15 mouse cellular contexts compared by ENCODE assay signal in genomic region chr13:39904264-39904663, GRCm38 (mm10).
DNase-seq lines count a peak whose midpoint lies in the region; ATAC-seq lines count a peak whose summit lies in the region.
"Had no signal": no experiment of that assay in that cellular context is flagged by ENCODE, and none has a peak within 500 bp of the region (broad histone marks: within the 10 kb centered on the region; RNA-seq: fewer than 3 reads in every experiment).

No protein-coding gene starts in this region.

- DNase-seq in frontal cortex, adult 2 months (ENCODE audit: extremely low spot score in 1 of 2, low spot score in 1 of 2): peak; percentile 11 to 48
- DNase-seq in frontal cortex, postnatal 25 days (ENCODE audit: low spot score in 2 of 2): no peak
- peak; percentile 18 for DNase-seq in 3T3-L1 (ENCODE audit: low read depth, low spot score)
- DNase-seq in embryo, embryonic 10 days (ENCODE audit: low spot score): peak; percentile 27
- no peak for DNase-seq in ovary, postnatal 36 days (ENCODE audit: low spot score)
- DNase-seq in B cell, adult 2 months: no peak
- no peak for DNase-seq in testis, postnatal 10 days (ENCODE audit: low spot score)
- DNase-seq: adrenal gland, postnatal 36 days; gastrocnemius, postnatal 36 days; kidney, adult 8-10 months had no signal

- no peak overlapping the region for H3K4me2 ChIP-seq in midbrain, embryonic 12.5 days (replicated peaks)
- H3K4me2 ChIP-seq: heart, embryonic 12.5 days; hindbrain, embryonic 15.5 days; liver, embryonic 12.5 days had no signal

- no peak overlapping the region for H3K27ac ChIP-seq in midbrain, embryonic 12.5 days (replicated peaks)
- H3K27ac ChIP-seq: hindbrain, embryonic 15.5 days; liver, embryonic 12.5 days had no signal

- H3K9ac ChIP-seq in midbrain, embryonic 12.5 days (replicated peaks): no peak overlapping the region
- H3K9ac ChIP-seq: heart, embryonic 12.5 days; hindbrain, embryonic 15.5 days; liver, embryonic 12.5 days had no signal

- peaks cover 12% of the 10 kb centered on the region for H3K4me1 ChIP-seq in midbrain, embryonic 12.5 days
- H3K4me1 ChIP-seq: liver, embryonic 12.5 days had no signal

- H3K9me3 ChIP-seq in midbrain, embryonic 12.5 days: no peaks in the 10 kb centered on the region
- H3K9me3 ChIP-seq: heart, embryonic 12.5 days; hindbrain, embryonic 15.5 days; liver, embryonic 12.5 days had no signal

- H3K36me3 ChIP-seq in midbrain, embryonic 12.5 days: no peaks in the 10 kb centered on the region
- H3K36me3 ChIP-seq: G1E; heart, embryonic 12.5 days; hindbrain, embryonic 15.5 days; liver, embryonic 12.5 days had no signal

- H3K27me3 ChIP-seq in midbrain, embryonic 12.5 days: no peaks in the 10 kb centered on the region
- H3K27me3 ChIP-seq: heart, embryonic 12.5 days; hindbrain, embryonic 15.5 days; liver, embryonic 12.5 days had no signal

- WGBS in midbrain, embryonic 12.5 days: 18% methylated on average over 8 of the region's 8 CpGs

- no peak overlapping the region for H3K4me3 ChIP-seq in midbrain, embryonic 12.5 days
- H3K4me3 ChIP-seq: heart, embryonic 12.5 days; hindbrain, embryonic 15.5 days; liver, embryonic 12.5 days had no signal

- ATAC-seq in midbrain, embryonic 12.5 days (ENCODE audit: low FRiP score, low read depth): 0 out of 2 replicates have a peak, but pooled peaks have one; percentile 65
- ATAC-seq: liver, embryonic 12.5 days had no signal

Comparison
In these comparisons a context has a peak if more than half of its experiments do, and no peak if none do; other contexts are left out.
1. DNase-seq: peak in frontal cortex, adult 2 months (2 of 2), 3T3-L1 (single experiment) and embryo, embryonic 10 days (single experiment); none in frontal cortex, postnatal 25 days (0 of 2), ovary, postnatal 36 days (single experiment), B cell, adult 2 months (0 of 2) and testis, postnatal 10 days (single experiment).